Comparison of ENCODE assay signal across 8 mouse cellular contexts in genomic region chr16:30790036-30790435, GRCm38 (mm10).
DNase-seq lines count a peak whose midpoint lies in the region; ATAC-seq and TF ChIP-seq lines count a peak whose summit lies in the region.

No protein-coding gene starts in this region.

- peak overlapping the region; percentile 33; the same call in 1 of the 2 replicates for H3K9ac ChIP-seq in lung, embryonic 14.5 days

- no peaks in the 10 kb centered on the region for H3K36me3 ChIP-seq in lung, embryonic 14.5 days (ENCODE audit: insufficient read depth)

- H3K27ac ChIP-seq in lung, embryonic 14.5 days (ENCODE audit: low read depth) = peak overlapping the region; percentile 95

- no peak overlapping the region for H3K4me3 ChIP-seq in lung, embryonic 14.5 days (ENCODE audit: low read depth, low read length)

- H3K4me2 ChIP-seq in lung, embryonic 14.5 days = peak overlapping the region; percentile 43

- peaks cover 40% of the 10 kb centered on the region for H3K4me1 ChIP-seq in lung, embryonic 14.5 days (ENCODE audit: insufficient read depth)

- no peaks in the 10 kb centered on the region for H3K9me3 ChIP-seq in lung, embryonic 14.5 days (ENCODE audit: low read depth, low read length)

- peak; percentile 71 for ATAC-seq in lung, embryonic 14.5 days (ENCODE audit: insufficient read depth)
- no peak for ATAC-seq in megakaryocyte-erythroid progenitor cell, adult 5-6 weeks (replicated peaks; ENCODE audit: low FRiP score, low TSS enrichment, poor library complexity, severe bottlenecking)

- no peak for TF ChIP-seq CTCF in lung, embryonic 14.5 days (IDR thresholded peaks at IDR 0.05; ENCODE audit: low read depth)

- 9% methylated on average over 3 of the region's 3 CpGs for WGBS in lung, embryonic 14.5 days

- DNase-seq in right cerebral cortex, adult 18-20 months = peak; percentile 18
- DNase-seq in right cerebral cortex, postnatal 4 days = no peak
- DNase-seq in heart, adult 9 months (ENCODE audit: low spot score in 2 of 2) = peak; percentile 87 to 92
- DNase-seq in kidney, adult 9 months = peak; percentile 57
- peak; percentile 81 for DNase-seq in lung, embryonic 14.5 days
- no peak for DNase-seq in urinary bladder, postnatal 25 days (ENCODE audit: low spot score)
- DNase-seq in retina, embryonic 14.5 days (ENCODE audit: low spot score) = no peak

- no peaks in the 10 kb centered on the region for H3K27me3 ChIP-seq in lung, embryonic 14.5 days (ENCODE audit: insufficient read depth, low read length)

Comparison
In these comparisons a context has a peak if more than half of its experiments do, and no peak if none do; other contexts are left out.
1. DNase-seq: peak in right cerebral cortex, adult 18-20 months (single experiment), heart, adult 9 months (2 of 2), kidney, adult 9 months (single experiment) and lung, embryonic 14.5 days (single experiment); none in right cerebral cortex, postnatal 4 days (single experiment), urinary bladder, postnatal 25 days (single experiment) and retina, embryonic 14.5 days (single experiment).